Mouse (Mus musculus): ENCODE data around the gene Esr1. TPM values are rescaled to one million over a fixed set of nuclear protein-coding genes. Genes with fewer than 3 reads are reported as not detected.

The Esr1 gene
- polyA plus RNA-seq, 2 experiments = 0.79 to 1.1 TPM

DNA sequence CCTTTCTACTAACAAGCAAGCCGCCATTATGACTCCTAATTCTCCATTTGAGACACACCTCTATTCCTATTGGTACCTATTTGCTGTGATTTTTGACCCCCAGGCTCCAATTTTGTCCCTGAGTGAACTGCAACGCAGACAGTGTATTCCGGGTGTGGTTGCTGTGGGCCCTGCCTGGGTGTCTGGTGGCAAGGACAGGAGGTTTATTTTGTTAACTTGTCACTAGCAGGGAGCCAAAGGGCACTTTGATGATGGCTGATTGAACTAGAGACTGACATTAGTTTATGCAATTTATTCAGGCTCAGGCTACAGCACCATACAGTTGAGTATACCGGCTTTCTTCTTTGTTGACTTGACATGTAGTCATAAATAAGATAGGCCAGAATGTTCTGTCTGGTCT, 13.2 kb downstream of the Esr1 start:
- WGBS = 93% methylated on average over 4 of the region's 4 CpGs
- Histone ChIP-seq H3K9ac (ENCODE audit: low read depth, low read length, severe bottlenecking) (no peak overlapping the region), H3K4me1 (ENCODE audit: control insufficient read depth, insufficient read depth, low read length) (peaks cover 7% of the 10 kb centered on the region; the same call in 1 of the 2 replicates), H3K4me2 (replicated peaks; ENCODE audit: low read depth, low read length, severe bottlenecking) (no peak overlapping the region), H3K27me3 (ENCODE audit: control insufficient read depth, insufficient read depth, low read length) (no peaks in the 10 kb centered on the region), H3K4me3 (replicated peaks; ENCODE audit: low read length) (no peak overlapping the region), H3K36me3 (ENCODE audit: control insufficient read depth, insufficient read depth, low read length) (no peaks in the 10 kb centered on the region), H3K9me3 (ENCODE audit: control insufficient read depth, low read length) (no peaks in the 10 kb centered on the region), H3K27ac (replicated peaks; ENCODE audit: low read depth, low read length) (no peak overlapping the region)
- ATAC-seq (ENCODE audit: low FRiP score, low read depth) (no peak), DNase-seq (ENCODE audit: low spot score) (no peak)
- no peak for TF ChIP-seq POLR2A (IDR thresholded peaks at IDR 0.05; ENCODE audit: borderline replicate concordance, extremely low read depth, insufficient read depth, insufficient read length)

DNA sequence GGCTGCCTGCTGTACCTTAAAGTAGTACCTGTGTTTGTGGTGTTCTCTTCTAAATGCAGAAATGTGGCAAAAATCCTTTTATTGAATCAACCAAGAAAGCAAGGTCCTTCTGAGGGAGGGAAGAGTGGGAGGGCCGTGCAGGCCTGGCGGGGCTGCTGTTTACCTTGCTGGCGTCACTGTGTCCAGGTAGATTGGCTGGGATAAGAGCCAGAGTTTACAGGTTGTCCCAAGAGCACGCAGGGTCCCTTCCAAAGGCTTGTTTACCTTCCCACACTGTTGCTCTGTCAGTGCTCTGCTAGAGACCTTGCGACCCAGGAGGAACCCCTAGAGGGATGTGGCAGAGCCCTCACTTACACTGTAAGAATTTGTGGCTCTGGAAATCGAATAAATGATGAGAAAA, 13.9 kb downstream of the Esr1 start:
- DNase-seq (ENCODE audit: low spot score) (no peak), ATAC-seq (ENCODE audit: low FRiP score, low read depth) (no peak)
- 76% methylated on average over 6 of the region's 6 CpGs for WGBS
- Histone ChIP-seq H3K4me3 (replicated peaks; ENCODE audit: low read length) (no peak overlapping the region), H3K9me3 (ENCODE audit: control insufficient read depth, low read length) (no peaks in the 10 kb centered on the region), H3K9ac (ENCODE audit: low read depth, low read length, severe bottlenecking) (no peak overlapping the region), H3K4me2 (replicated peaks; ENCODE audit: low read depth, low read length, severe bottlenecking) (no peak overlapping the region), H3K27ac (replicated peaks; ENCODE audit: low read depth, low read length) (no peak overlapping the region), H3K36me3 (ENCODE audit: control insufficient read depth, insufficient read depth, low read length) (no peaks in the 10 kb centered on the region), H3K4me1 (ENCODE audit: control insufficient read depth, insufficient read depth, low read length) (peaks cover 7% of the 10 kb centered on the region; the same call in 1 of the 2 replicates), H3K27me3 (ENCODE audit: control insufficient read depth, insufficient read depth, low read length) (no peaks in the 10 kb centered on the region)
- no peak for TF ChIP-seq POLR2A (IDR thresholded peaks at IDR 0.05; ENCODE audit: borderline replicate concordance, extremely low read depth, insufficient read depth, insufficient read length)

DNA sequence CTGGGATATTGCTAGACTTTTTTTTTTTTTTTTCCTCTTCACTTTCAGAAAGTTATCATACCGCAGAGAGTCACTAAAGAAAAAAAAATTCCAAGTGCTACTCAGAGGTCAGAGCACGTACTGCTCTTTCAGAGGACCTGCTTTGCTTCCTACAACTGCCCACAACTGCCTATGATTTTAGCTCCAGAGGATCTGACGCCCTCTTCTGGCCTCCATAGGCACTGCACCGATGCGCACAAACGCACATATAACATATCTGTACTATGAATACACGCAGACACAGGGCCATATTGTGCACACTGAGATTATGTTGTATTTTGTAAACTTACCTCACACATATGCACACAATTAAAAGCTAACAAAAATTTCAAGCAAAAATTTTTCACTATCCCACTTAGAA, 15.0 kb downstream of the Esr1 start:
- 81% methylated on average over 7 of the region's 7 CpGs for WGBS
- no peak overlapping the region for H3K4me3 ChIP-seq (replicated peaks; ENCODE audit: low read length)
- H3K36me3 ChIP-seq (ENCODE audit: control insufficient read depth, insufficient read depth, low read length) = no peaks in the 10 kb centered on the region
- no peak overlapping the region for H3K4me2 ChIP-seq (replicated peaks; ENCODE audit: low read depth, low read length, severe bottlenecking)
- H3K9me3 ChIP-seq (ENCODE audit: control insufficient read depth, low read length) = no peaks in the 10 kb centered on the region
- H3K27ac ChIP-seq (replicated peaks; ENCODE audit: low read depth, low read length) = no peak overlapping the region
- no peak overlapping the region for H3K9ac ChIP-seq (ENCODE audit: low read depth, low read length, severe bottlenecking)
- no peak for ATAC-seq (ENCODE audit: low FRiP score, low read depth)
- peaks cover 1% of the 10 kb centered on the region; the same call in 1 of the 2 replicates for H3K4me1 ChIP-seq (ENCODE audit: control insufficient read depth, insufficient read depth, low read length)
- no peak for TF ChIP-seq POLR2A (IDR thresholded peaks at IDR 0.05; ENCODE audit: borderline replicate concordance, extremely low read depth, insufficient read depth, insufficient read length)
- no peaks in the 10 kb centered on the region for H3K27me3 ChIP-seq (ENCODE audit: control insufficient read depth, insufficient read depth, low read length)
- no peak for DNase-seq (ENCODE audit: low spot score)

DNA sequence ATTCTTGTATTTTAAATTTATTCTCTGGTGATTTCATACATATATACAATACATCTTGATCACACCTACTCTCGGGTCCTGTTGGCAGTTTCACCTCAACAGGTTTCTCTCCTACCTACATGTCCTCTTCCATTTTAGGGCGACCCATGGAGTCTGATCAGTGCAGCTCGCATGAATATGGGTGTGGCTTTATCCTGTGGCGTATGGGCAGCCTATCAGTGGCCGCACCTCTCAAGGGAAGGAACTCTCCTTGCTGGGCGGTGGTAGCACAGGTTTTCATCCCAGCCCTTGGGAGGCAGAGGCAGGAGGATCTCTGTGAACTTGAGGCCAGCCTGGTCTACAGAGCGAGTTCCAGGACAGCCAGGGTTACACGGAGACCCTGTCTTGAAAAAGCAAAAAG, 15.6 kb downstream of the Esr1 start:
- no peaks in the 10 kb centered on the region for H3K9me3 ChIP-seq (ENCODE audit: control insufficient read depth, low read length)
- H3K9ac ChIP-seq (ENCODE audit: low read depth, low read length, severe bottlenecking) = no peak overlapping the region
- no peak overlapping the region for H3K27ac ChIP-seq (replicated peaks; ENCODE audit: low read depth, low read length)
- H3K27me3 ChIP-seq (ENCODE audit: control insufficient read depth, insufficient read depth, low read length) = no peaks in the 10 kb centered on the region
- no peaks in the 10 kb centered on the region for H3K36me3 ChIP-seq (ENCODE audit: control insufficient read depth, insufficient read depth, low read length)
- no peaks in the 10 kb centered on the region for H3K4me1 ChIP-seq (ENCODE audit: control insufficient read depth, insufficient read depth, low read length)
- WGBS = 93% methylated on average over 8 of the region's 8 CpGs
- ATAC-seq (ENCODE audit: low FRiP score, low read depth) (no peak), DNase-seq (ENCODE audit: low spot score) (no peak)
- no peak overlapping the region for H3K4me2 ChIP-seq (replicated peaks; ENCODE audit: low read depth, low read length, severe bottlenecking)
- H3K4me3 ChIP-seq (replicated peaks; ENCODE audit: low read length) = no peak overlapping the region
- no peak for TF ChIP-seq POLR2A (IDR thresholded peaks at IDR 0.05; ENCODE audit: borderline replicate concordance, extremely low read depth, insufficient read depth, insufficient read length)

DNA sequence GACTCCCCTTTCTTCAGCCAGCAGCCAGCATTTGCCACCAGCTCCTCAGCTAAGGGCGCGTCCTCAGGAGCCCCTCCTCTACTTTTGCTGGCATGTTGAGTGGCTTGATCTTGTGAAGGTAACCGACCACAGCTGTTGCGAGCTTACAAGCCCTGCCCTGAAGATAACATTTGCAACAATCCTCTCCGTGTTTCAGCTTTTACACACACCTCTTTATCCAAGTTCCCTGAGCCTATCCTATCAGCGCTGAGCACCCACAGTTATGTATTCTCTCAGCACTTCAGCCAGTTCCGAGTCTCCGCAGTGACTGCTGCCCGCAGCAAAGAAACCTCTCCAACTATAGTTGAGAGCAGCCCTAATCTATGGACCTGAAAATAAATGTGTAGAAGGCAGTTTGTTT, 16.0 kb downstream of the Esr1 start:
- DNase-seq (ENCODE audit: low spot score) = no peak

DNA sequence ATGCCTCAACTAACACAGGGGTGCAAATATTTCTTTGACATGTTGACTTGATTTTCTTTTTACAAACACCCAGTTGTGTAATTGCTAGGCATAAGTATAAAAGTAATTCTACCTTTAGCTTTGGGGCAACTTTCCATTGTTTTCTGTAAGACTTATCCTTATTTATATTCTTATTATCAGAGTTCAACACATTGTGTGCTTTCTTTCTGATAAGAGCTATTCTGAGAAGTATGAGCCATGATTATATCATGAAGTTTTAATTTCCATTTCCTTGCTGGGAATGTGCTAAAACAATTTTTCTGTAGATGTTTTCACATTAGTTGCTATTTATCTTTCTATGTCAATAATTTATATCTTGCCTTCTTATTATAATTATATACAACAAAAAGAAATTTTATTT, 17.9 kb downstream of the Esr1 start:
- Histone ChIP-seq H3K27ac (replicated peaks; ENCODE audit: low read depth, low read length) (no peak overlapping the region), H3K4me2 (replicated peaks; ENCODE audit: low read depth, low read length, severe bottlenecking) (no peak overlapping the region), H3K4me1 (ENCODE audit: control insufficient read depth, insufficient read depth, low read length) (no peaks in the 10 kb centered on the region), H3K36me3 (ENCODE audit: control insufficient read depth, insufficient read depth, low read length) (no peaks in the 10 kb centered on the region), H3K27me3 (ENCODE audit: control insufficient read depth, insufficient read depth, low read length) (no peaks in the 10 kb centered on the region), H3K4me3 (replicated peaks; ENCODE audit: low read length) (no peak overlapping the region), H3K9me3 (ENCODE audit: control insufficient read depth, low read length) (no peaks in the 10 kb centered on the region), H3K9ac (ENCODE audit: low read depth, low read length, severe bottlenecking) (no peak overlapping the region)
- DNase-seq (ENCODE audit: low spot score) = no peak
- no peak for TF ChIP-seq POLR2A (IDR thresholded peaks at IDR 0.05; ENCODE audit: borderline replicate concordance, extremely low read depth, insufficient read depth, insufficient read length)
- no peak for ATAC-seq (ENCODE audit: low FRiP score, low read depth)

More for the DNA sequence above, 16.0 kb downstream of the Esr1 start:
- Histone ChIP-seq H3K4me2 (replicated peaks; ENCODE audit: low read depth, low read length, severe bottlenecking) (no peak overlapping the region), H3K4me1 (ENCODE audit: control insufficient read depth, insufficient read depth, low read length) (no peaks in the 10 kb centered on the region), H3K36me3 (ENCODE audit: control insufficient read depth, insufficient read depth, low read length) (no peaks in the 10 kb centered on the region), H3K4me3 (replicated peaks; ENCODE audit: low read length) (no peak overlapping the region), H3K9ac (ENCODE audit: low read depth, low read length, severe bottlenecking) (no peak overlapping the region), H3K27me3 (ENCODE audit: control insufficient read depth, insufficient read depth, low read length) (no peaks in the 10 kb centered on the region), H3K27ac (replicated peaks; ENCODE audit: low read depth, low read length) (no peak overlapping the region), H3K9me3 (ENCODE audit: control insufficient read depth, low read length) (no peaks in the 10 kb centered on the region)
- ATAC-seq (ENCODE audit: low FRiP score, low read depth) = no peak
- 83% methylated on average over 9 of the region's 9 CpGs for WGBS
- TF ChIP-seq POLR2A (IDR thresholded peaks at IDR 0.05; ENCODE audit: borderline replicate concordance, extremely low read depth, insufficient read depth, insufficient read length) = no peak

All from limb, embryonic 14.5 days (tissue).